Mouse (Mus musculus): ENCODE data around the gene Slain1. TPM values are rescaled to one million over a fixed set of nuclear protein-coding genes. Genes with fewer than 3 reads are reported as not detected.

The Slain1 gene
- polyA plus RNA-seq, 1 experiment = 0.02 TPM

DNA sequence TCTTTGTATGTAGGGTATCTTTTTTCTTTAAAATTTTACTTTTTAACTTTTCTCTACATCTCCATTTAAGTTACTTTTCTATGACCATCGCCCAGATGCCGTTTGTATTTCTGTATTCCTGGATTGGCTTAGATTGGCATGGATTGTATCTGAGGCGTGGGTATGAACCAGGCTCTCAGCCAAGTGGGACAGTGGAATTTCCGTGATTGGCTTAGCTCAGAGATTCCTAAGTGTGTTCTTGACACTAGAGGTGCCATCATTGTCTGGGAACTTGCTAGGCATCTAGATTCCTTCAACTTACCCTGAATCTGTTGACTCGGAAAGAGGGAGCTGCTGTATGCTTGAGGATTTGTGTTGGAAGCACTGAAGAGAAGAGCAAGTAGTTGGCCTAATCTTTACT is 5.4 kb downstream of the Slain1 start:
- Histone ChIP-seq H3K36me3 (ENCODE audit: control insufficient read depth) (no peaks in the 10 kb centered on the region), H3K9me3 (ENCODE audit: control insufficient read depth, low read length) (no peaks in the 10 kb centered on the region), H3K4me3 (replicated peaks) (no peak overlapping the region), H3K4me1 (ENCODE audit: control insufficient read depth) (peaks cover 4% of the 10 kb centered on the region), H3K27me3 (ENCODE audit: control insufficient read depth) (peaks cover 16% of the 10 kb centered on the region)
- TF ChIP-seq TAL1 (IDR thresholded peaks at IDR 0.05; ENCODE audit: low read length) (no peak), GATA1 (IDR thresholded peaks at IDR 0.05; ENCODE audit: low read length) (no peak)

DNA sequence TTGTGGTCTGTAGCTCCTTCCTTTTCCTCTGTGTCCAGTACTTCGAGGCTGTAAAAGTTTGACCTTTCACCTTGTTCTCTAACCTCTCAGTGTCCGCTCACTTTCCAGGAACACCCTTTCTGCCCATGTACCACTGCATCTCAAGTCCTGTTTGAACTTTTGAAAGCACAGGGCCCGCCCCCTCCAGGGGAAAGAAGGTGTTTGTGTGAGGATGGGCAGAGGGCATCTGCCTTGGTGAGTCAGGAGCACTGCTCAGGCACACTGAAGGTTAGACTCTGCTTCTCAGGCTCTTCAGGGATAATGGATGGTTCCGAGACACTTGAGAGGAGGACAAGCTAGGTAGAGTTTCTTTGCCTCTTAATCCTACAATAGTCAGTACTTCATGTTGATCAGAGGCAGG is 7.8 kb downstream of the Slain1 start:
- no peak overlapping the region for H3K4me3 ChIP-seq (replicated peaks)
- no peaks in the 10 kb centered on the region for H3K9me3 ChIP-seq (ENCODE audit: control insufficient read depth, low read length)
- TF ChIP-seq GATA1 (IDR thresholded peaks at IDR 0.05; ENCODE audit: low read length) (no peak), TAL1 (IDR thresholded peaks at IDR 0.05; ENCODE audit: low read length) (no peak)
- H3K36me3 ChIP-seq (ENCODE audit: control insufficient read depth) = no peaks in the 10 kb centered on the region
- H3K4me1 ChIP-seq (ENCODE audit: control insufficient read depth) = no peaks in the 10 kb centered on the region
- no peaks in the 10 kb centered on the region for H3K27me3 ChIP-seq (ENCODE audit: control insufficient read depth)

DNA sequence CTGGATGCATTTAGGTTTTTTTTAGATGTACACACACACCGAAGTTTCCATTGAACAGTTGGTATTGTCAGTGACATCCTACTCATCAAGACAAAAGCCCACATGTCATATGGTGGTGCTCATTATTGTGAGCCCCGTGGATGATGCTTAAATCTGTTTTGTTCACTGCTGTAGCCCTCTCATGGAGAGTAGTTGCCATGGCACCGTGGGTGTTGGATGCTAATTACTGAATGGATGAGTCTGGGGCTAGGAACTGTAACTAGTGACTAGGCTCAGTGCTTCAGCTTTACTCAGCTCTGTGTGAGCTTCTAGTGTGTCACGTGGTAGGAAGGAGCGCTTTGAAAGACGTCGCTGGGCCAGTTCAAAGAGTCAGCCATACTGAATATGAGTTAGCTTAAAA is 13.0 kb downstream of the Slain1 start:
- no peaks in the 10 kb centered on the region for H3K4me1 ChIP-seq (ENCODE audit: control insufficient read depth)
- TF ChIP-seq GATA1 (IDR thresholded peaks at IDR 0.05; ENCODE audit: low read length) (no peak), TAL1 (IDR thresholded peaks at IDR 0.05; ENCODE audit: low read length) (no peak)
- no peak overlapping the region for H3K4me3 ChIP-seq (replicated peaks)
- no peaks in the 10 kb centered on the region for H3K27me3 ChIP-seq (ENCODE audit: control insufficient read depth)
- H3K9me3 ChIP-seq (ENCODE audit: control insufficient read depth, low read length) = no peaks in the 10 kb centered on the region
- no peaks in the 10 kb centered on the region for H3K36me3 ChIP-seq (ENCODE audit: control insufficient read depth)

DNA sequence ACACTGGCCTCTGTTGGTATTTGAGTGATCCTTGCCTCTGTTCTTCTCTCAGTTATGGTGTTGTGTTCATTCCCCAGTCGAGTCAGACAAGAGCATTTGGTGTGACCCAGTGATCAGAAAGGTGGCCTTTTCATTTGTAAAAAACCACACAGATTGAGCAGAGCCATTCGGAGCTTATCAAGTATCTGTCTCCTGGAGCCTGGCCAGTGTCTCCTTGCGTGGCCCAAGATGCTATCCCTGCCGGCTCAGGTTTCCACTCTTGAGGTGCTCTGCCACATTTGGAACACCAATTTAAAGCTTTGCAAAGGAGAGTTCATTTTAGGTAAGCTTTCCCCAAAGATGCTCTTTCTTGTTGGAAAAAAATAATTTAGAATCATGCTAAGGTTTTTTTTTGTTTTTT is 14.4 kb downstream of the Slain1 start:
- H3K4me3 ChIP-seq (replicated peaks) = no peak overlapping the region
- H3K4me1 ChIP-seq (ENCODE audit: control insufficient read depth) = no peaks in the 10 kb centered on the region
- no peaks in the 10 kb centered on the region for H3K36me3 ChIP-seq (ENCODE audit: control insufficient read depth)
- TF ChIP-seq GATA1 (IDR thresholded peaks at IDR 0.05; ENCODE audit: low read length) (no peak), TAL1 (IDR thresholded peaks at IDR 0.05; ENCODE audit: low read length) (no peak)
- H3K27me3 ChIP-seq (ENCODE audit: control insufficient read depth) = no peaks in the 10 kb centered on the region
- H3K9me3 ChIP-seq (ENCODE audit: control insufficient read depth, low read length) = peaks cover under 1% of the 10 kb centered on the region; the same call in 1 of the 2 replicates

DNA sequence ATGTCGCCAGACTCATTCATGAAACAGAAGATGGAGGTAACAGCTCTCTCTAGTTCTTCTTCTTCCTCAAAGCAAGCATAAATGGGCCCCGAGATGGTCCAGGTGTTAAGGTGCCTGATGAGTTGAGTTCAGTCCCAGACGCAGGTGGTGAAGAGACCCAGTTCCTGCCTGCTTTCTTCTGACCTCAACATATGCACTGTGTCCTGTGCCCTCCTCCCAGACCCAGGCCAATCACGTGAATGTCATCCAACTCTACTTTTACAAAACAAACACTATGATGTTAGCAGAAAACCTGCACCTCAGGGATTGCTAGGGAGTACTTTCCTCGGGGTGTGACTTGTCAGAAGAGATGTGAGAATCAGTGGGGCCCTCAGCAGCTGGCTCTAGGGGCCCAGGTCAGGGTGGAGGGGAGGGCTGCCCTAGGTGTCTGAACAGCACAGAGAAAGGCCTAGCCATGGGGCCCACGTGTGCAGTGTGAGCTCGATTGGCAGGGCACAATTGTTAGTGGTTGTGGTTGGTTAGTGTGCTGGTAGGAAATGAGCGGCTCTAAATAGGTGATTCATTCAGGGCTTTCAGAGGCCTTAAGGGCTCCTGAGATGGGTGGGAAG is 16.4 kb downstream of the Slain1 start:
- no peaks in the 10 kb centered on the region for H3K36me3 ChIP-seq (ENCODE audit: control insufficient read depth)
- peaks cover 2% of the 10 kb centered on the region; the same call in 1 of the 2 replicates for H3K9me3 ChIP-seq (ENCODE audit: control insufficient read depth, low read length)
- H3K4me3 ChIP-seq (replicated peaks) = no peak overlapping the region
- no peaks in the 10 kb centered on the region for H3K27me3 ChIP-seq (ENCODE audit: control insufficient read depth)
- H3K4me1 ChIP-seq (ENCODE audit: control insufficient read depth) = no peaks in the 10 kb centered on the region
- TF ChIP-seq GATA1 (IDR thresholded peaks at IDR 0.05; ENCODE audit: low read length) (no peak), TAL1 (IDR thresholded peaks at IDR 0.05; ENCODE audit: low read length) (no peak)

DNA sequence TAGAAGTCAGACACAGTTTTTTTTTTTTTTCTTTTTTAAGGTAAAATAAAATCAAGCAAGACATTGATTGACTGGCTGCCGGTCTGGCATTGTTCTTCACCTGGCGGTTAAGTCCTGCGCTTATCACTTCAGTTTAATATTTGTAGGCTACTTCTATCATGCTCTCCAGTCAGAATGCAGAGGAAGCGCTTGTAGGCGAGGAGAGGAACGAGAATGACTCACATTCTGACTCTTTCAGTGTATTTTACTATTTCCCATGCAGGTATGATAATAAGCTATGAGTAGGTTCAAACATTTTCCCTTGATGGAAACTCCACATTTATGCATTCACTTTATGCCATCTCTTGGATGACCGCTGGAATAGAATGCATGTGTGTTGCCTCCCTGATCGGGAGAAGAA is 17.0 kb downstream of the Slain1 start:
- Histone ChIP-seq H3K4me1 (ENCODE audit: control insufficient read depth) (no peaks in the 10 kb centered on the region), H3K4me3 (replicated peaks) (no peak overlapping the region), H3K27me3 (ENCODE audit: control insufficient read depth) (no peaks in the 10 kb centered on the region), H3K36me3 (ENCODE audit: control insufficient read depth) (no peaks in the 10 kb centered on the region), H3K9me3 (ENCODE audit: control insufficient read depth, low read length) (peaks cover 2% of the 10 kb centered on the region; the same call in 1 of the 2 replicates)
- no peak for TF ChIP-seq TAL1 (IDR thresholded peaks at IDR 0.05; ENCODE audit: low read length)
- TF ChIP-seq GATA1 (IDR thresholded peaks at IDR 0.05; ENCODE audit: low read length) = no peak

DNA sequence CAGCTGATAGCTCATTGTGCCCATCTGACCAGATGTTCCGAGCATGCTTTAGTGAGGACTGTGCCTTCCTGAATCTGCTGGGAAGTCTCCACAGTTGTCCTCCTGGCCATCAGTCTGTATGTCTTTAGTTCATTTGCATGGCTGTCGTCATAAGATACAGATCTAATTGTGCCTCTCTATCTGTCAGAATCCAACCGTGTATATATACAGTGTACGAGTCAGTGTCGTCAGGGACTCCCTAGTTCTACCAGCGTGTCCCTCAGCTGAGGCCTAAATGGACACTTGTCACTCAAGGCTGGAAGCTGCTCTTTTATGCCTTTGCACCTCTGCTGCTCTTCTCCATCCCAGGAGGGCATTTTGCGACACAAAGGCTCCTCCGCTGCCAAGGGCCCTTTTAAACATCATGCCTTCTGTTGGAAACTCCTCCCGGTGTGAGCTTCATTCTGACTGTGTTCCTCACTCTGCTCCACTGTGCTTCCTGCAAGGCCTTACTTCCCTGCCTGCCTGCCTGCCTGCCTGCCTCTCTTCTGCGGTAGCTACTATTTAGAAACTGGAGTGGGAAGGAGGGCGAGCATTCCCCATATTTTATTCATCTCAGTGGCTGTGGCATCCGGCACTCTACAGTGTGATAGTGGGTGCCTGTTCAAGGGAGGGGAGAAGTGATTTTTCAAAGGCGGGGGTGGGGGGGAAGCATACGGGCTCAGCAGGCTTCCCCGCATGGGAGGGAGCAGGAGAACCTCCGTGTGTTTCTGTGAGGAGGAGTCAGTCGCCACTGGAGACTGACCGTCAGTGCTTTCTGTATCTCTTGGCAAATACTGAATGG is 29.6 kb downstream of the Slain1 start:
- no peaks in the 10 kb centered on the region for H3K4me1 ChIP-seq (ENCODE audit: control insufficient read depth)
- H3K27me3 ChIP-seq (ENCODE audit: control insufficient read depth) = no peaks in the 10 kb centered on the region
- H3K4me3 ChIP-seq (replicated peaks) = no peak overlapping the region
- H3K36me3 ChIP-seq (ENCODE audit: control insufficient read depth) = no peaks in the 10 kb centered on the region
- peaks cover 10% of the 10 kb centered on the region for H3K9me3 ChIP-seq (ENCODE audit: control insufficient read depth, low read length)
- TF ChIP-seq GATA1 (IDR thresholded peaks at IDR 0.05; ENCODE audit: low read length) (no peak), TAL1 (IDR thresholded peaks at IDR 0.05; ENCODE audit: low read length) (no peak)

DNA sequence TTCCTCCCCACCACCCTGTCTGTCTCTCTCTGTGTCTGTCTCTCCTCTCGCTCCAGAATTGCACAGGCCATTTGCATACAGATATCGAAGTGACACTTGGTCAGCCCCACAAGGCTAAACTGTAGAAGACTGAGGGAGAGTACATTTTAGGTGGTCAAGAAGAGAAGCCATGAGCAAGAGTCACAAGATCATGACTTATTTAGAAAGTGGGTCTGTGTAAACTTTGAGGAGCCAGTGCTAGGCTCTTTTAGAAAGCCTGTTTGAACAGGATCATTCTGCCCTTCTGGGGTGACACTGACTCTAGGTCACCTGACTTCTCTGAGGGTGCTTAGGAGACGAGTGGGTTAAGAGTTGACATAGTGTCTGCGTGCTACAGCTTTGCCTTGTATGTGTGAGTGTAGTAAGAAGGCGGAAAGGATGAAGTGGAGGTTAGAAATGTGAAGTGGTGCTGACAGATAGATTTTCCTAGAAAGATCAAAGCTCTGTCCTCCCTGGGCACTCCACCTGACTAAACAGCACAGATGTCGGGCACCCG is 30.3 kb downstream of the Slain1 start:
- H3K9me3 ChIP-seq (ENCODE audit: control insufficient read depth, low read length) = peaks cover 10% of the 10 kb centered on the region
- H3K27me3 ChIP-seq (ENCODE audit: control insufficient read depth) = no peaks in the 10 kb centered on the region
- TF ChIP-seq GATA1 (IDR thresholded peaks at IDR 0.05; ENCODE audit: low read length) = no peak
- TF ChIP-seq TAL1 (IDR thresholded peaks at IDR 0.05; ENCODE audit: low read length) = no peak
- no peaks in the 10 kb centered on the region for H3K4me1 ChIP-seq (ENCODE audit: control insufficient read depth)
- no peaks in the 10 kb centered on the region for H3K36me3 ChIP-seq (ENCODE audit: control insufficient read depth)
- no peak overlapping the region for H3K4me3 ChIP-seq (replicated peaks)

DNA sequence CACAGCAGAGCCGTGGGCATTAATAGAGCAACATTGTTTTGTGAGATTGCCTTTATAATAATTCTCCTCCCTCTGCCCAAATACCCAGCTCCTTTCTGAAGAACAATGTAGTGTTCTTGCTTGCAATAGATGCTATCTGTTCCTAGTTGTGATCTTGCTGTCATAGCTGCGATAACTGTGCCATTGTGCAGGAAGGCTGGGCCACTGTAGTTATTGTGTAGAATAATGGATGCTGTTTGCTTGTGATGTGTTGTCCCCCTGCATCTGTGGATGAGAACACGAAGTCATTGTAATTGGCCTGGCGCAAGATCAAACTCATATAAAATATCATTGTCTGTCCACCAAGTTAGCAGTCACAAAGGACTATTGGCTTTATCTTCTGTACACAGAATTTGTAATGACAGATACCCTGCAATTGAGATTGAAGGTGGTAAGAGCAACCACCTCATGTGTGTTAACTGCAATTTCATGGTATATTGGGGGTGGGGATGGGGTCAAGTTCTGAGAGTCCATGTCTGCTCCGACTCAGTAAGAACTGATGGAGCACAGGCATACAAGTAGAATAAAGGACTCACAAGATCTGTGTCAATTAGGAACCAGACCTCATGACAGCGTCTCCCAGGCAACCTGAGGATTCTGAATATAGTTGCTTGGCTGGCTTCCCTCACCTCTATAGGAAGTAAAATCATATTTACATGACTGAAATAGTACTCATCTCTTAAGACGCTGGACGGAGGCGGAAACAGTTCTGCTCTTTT is 32.8 kb downstream of the Slain1 start:
- Histone ChIP-seq H3K4me1 (ENCODE audit: control insufficient read depth) (no peaks in the 10 kb centered on the region), H3K9me3 (ENCODE audit: control insufficient read depth, low read length) (no peaks in the 10 kb centered on the region; the same call in 1 of the 2 replicates), H3K36me3 (ENCODE audit: control insufficient read depth) (no peaks in the 10 kb centered on the region), H3K4me3 (replicated peaks) (no peak overlapping the region), H3K27me3 (ENCODE audit: control insufficient read depth) (no peaks in the 10 kb centered on the region)
- TF ChIP-seq GATA1 (IDR thresholded peaks at IDR 0.05; ENCODE audit: low read length) = no peak
